Mouse (Mus musculus) adrenal gland, postnatal 25 days (tissue): ENCODE results near the gene Pllp. TPM values are rescaled to one million over a fixed set of nuclear protein-coding genes. Genes with fewer than 3 reads are reported as not detected.

Source experiments
- DNase-seq: peaks from one replicate; pipeline ENCODE4 v3.0.0; 2021; ENCODE audit warnings: mixed read lengths
- long read RNA-seq: library from polyadenylated mRNA; stranded (forward); transcript quantifications from one replicate; pipeline ENCODE4 v2.0.0, GENCODE M21; 2021
- total RNA-seq: library from RNA; stranded (reverse); gene quantifications from 2 replicates; pipeline ENCODE4 v1.2.3, GENCODE M21; 2021

Pllp gene
- total RNA-seq = 0.67 TPM in 1 of 2 replicates, not detected in the other
- long read RNA-seq, partial matches to known transcripts = 0 of 4 reads
- long read RNA-seq, other reads (novel, unspliced or antisense) = 0 of 4 reads

- DNase-seq = peak; percentile 33
These were observed at the start of gene Pllp for GRCm38 (mm10) chr8:94695994-94696384. TSS of gene Pllp (minus strand) at chr8:94696278.

GRCm38 (mm10) chr8:94745476-94746184, 49.6 kb upstream of the Pllp start, which contains the start of gene Ccl22:
TSS of gene Ccl22 (plus strand) at chr8:94745590.
- DNase-seq = no peak

DNA sequence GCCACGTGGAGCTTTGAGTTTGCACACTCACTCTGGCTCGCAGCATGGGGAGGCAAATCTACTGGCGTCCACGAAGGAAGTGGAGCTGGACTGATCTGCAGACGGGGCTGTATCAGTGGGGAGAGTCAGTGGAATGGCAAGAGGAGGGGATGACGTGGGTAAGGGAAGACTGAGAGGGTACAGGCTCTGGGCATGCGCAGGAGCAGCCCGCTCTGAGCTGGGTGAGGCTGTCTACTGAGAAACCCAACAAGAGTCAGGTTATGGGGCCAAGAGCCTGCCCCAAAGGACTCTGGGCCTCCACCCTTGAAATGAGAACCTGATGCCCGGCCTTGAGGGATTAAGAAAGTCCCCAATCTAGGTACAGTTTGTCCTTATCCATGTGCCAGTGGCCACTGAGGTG, 48.9 kb upstream of the Pllp start:
- no peak for DNase-seq

- no peak for DNase-seq
These were observed 48.4 kb upstream of the Pllp start for GRCm38 (mm10) chr8:94744484-94744883.

- no peak for DNase-seq
These were observed 45.6 kb upstream of the Pllp start for GRCm38 (mm10) chr8:94741726-94742125.

- DNase-seq = no peak
These were observed 44.5 kb upstream of the Pllp start for GRCm38 (mm10) chr8:94740591-94740990.

DNA sequence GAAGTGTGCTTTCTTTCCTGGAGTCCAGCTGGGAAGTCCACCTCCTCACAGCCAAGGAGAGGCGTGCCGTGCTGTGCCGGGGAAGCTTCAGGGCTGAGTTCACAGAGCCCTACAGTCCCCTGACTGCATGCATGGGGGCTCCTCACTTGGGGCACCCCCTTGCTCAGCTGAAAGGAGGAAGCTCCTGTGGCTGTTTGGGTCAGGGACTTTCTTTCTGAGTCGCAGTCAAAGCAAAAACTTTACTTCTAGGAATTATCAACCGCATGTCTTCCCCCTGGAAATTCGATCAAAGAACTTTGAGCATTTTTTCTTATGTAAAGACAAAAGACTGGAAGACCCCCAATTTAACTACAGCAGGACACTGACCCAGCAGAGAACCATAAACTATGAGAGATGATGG, 43.8 kb upstream of the Pllp start:
- no peak for DNase-seq

DNA sequence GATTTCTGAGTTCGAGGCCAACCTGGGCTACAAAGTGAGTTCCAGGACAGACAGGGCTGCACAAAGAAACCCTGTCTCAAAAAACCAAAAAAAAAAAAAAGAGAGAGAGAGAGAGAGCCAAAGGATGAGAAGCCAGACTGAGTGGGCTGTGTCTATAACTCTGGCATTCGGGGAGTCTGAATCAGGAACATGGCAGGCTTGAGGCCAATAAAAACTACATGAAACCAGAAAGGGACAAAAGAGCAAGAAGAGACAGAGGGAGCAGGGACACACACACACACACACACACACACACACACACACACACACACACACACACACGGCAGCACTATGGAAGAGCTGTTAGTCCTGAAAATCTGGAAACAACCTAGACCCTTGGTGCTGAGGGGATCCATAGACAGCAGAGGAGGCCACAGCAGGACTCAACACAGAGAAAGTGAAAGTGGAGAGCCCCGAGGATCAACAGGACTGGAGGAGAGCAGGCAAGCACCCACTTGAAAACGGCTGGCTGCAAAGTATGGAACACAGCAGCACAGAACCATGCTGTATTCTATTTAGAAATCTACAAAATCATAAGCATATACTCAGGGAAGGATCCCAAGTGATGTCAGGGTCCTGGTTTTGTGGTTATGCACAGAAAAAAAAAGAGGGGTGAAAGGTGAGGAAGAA, 39.5 kb upstream of the Pllp start:
- no peak for DNase-seq

GRCm38 (mm10) chr8:94734735-94735350, 38.8 kb upstream of the Pllp start:
- DNase-seq = no peak

DNA sequence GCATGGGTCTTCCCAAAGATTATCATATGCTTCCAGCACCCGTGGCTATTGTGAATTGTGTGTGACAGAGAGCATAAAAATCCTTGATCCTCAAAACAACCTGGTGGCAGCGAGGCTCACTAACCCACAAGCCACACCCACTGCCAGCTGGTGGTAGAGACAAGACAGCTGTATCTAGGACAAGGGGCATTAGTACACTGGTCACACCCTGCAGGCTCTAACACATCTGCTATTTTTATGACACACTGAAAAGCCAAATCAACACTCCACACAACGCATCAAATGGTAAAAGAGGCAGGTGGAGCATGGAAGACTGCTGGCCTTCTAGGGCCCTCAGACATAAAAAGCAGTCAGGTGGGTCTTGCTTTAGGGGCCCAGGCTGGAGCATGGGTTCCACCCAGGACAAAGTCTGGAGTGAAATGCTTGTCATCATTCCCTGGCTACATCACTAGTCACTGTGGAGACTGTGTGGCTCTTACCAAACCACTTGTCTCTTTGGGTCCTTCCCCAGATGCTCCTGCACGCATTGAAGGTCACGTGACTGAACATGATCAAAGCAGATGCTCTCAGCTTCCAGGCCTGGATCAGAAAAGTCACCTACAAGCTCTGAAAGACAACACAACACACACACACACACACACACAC, 37.9 kb upstream of the Pllp start:
- no peak for DNase-seq

GRCm38 (mm10) chr8:94729301-94729700, 33.2 kb upstream of the Pllp start:
- DNase-seq = no peak

GRCm38 (mm10) chr8:94725998-94726397, 29.9 kb upstream of the Pllp start:
- no peak for DNase-seq

DNA sequence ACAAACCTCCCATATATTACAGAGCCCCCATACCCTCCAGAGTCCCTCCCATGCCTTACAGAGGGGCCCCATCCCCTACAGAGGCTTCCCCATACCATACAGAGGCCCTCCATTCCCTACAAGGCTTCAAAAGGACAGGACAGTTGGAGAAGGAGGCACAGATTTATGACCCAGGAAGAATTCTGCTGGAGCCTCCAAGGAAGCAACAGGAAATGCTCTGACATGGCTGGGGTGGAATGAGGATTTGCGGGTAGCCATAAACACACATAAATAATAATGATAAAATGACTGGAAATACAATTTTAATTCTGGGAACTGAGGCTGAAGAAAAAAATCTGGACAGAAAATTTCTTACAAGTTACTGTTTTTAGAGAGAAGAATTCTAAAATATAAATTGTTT, 20.8 kb upstream of the Pllp start:
- DNase-seq = no peak

- DNase-seq = peak; percentile 27
These were observed 19.8 kb upstream of the Pllp start for GRCm38 (mm10) chr8:94715871-94716270.

DNA sequence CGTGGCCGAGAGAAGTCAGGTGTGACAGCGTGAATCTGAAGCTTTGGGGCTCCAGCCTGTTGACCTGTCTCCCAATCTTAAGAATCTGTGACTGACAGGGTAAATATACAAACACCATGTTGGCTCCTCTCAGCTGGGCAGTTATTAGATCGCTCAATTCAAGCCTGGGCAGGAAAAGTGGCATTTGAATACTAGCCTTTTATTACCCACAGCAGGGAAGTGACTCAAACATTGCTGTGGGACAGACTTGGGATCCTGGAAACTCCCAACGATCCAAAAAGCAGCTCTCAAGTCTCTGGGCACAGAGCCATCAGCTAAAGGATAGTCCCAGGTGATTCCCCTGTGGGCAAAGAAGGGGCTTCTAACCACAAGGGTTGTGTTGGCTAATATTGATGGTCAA, 18.5 kb upstream of the Pllp start:
- no peak for DNase-seq

DNA sequence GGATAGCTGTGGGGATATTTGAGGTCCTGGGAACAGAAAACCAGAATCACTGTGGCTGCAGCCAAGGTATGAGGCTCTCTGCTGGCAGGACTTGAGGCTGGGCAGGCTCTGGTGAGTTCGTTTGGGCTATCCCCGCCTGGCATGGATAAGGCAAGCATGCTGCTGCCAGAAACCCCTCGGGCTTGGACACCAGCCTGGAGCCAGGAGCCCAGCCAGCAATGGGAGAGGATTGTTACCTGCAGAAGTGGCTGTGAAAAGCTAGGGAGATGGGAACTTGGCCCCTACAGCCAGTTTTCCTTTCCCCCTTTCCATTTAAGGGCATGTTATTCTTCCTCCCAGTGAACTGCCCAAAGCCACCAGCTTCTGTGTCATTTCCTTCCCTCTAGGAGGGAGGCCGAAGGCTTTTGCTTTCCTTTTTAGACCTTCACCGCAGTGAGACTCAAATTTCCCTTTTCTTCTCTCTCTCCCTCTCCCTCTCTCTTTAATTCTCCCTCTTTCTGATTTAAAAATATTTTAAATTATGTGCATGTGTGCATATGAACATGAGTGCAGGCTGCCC, 15.2 kb upstream of the Pllp start:
- peak; percentile 21 for DNase-seq

- DNase-seq = no peak
These were observed 14.3 kb upstream of the Pllp start for GRCm38 (mm10) chr8:94710336-94710735.

- peak; percentile 41 for DNase-seq
These were observed 10.8 kb upstream of the Pllp start for GRCm38 (mm10) chr8:94706732-94707395.

GRCm38 (mm10) chr8:94705581-94706245, 9.6 kb upstream of the Pllp start:
- DNase-seq = no peak

GRCm38 (mm10) chr8:94704669-94704984, 8.5 kb upstream of the Pllp start:
- DNase-seq = no peak

DNA sequence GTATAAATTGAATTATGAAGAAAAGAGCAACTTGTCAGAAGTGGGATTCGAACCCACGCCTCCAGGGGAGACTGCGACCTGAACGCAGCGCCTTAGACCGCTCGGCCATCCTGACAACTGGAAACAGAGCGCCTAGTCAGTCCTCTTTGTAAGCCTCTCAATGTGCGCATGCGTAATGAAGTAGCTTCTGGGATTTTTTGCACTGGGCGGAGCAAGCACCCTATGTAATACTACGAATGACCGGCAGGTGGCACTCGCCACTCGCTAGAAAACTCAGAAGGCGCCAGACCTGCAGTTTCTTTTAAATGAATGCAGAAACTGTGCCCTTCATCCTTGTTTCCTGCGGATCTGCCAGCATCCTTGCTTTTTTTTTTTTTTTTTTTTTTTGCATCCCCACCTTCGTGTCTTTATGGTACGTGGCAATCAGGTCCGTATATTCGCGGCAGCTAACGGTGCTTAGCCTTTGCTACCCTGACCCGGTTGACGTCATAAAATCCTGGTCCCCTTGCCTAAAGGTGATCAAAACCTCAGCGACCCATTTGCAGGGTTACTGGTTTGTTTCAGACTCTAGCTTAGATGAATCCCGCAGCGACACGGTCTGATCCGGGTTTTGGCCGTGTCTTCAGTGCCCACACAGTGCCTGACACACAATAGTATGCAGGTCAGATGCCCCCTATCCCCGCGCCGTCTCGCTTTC, 8.0 kb upstream of the Pllp start:
- peak; percentile 95 for DNase-seq
